Mouse (Mus musculus) heart, postnatal 36 days (tissue): Measurements from ENCODE around the gene Gm45902. TPM values are rescaled to one million over a fixed set of nuclear protein-coding genes. Genes with fewer than 3 reads are reported as not detected.

Experiments
- total RNA-seq, 2 experiments: library from RNA; stranded (reverse); gene quantifications; 2 replicates each; pipeline ENCODE4 v1.2.3; 2021

The Gm45902 gene
- total RNA-seq, 2 experiments from 2014 or later = 0.87 to 1.3 TPM

Other genes starting within 250 kb of the Gm45902 start
- gene Nmt2, start 228.6 kb downstream of the Gm45902 start, total RNA-seq = 10 to 100 TPM in 1 of 2 experiments, 1 to 10 TPM in 1; 9.1 to 10.7 TPM
- 1 to 10 TPM; 3.7 to 7.4 TPM for gene Rpp38, start 180.1 kb downstream of the Gm45902 start, total RNA-seq
- gene Acbd7, start 176.6 kb downstream of the Gm45902 start, total RNA-seq = 1 to 10 TPM in 1 of 2 experiments, not detected in 1; 1.2 TPM
- not detected for gene Olah, start 115.6 kb downstream of the Gm45902 start, total RNA-seq
- gene Meig1, start 90.1 kb downstream of the Gm45902 start, total RNA-seq = 1 to 10 TPM; 2.4 to 2.7 TPM
- gene Dclre1c, start 88.7 kb downstream of the Gm45902 start, total RNA-seq = 1 to 10 TPM; 3.3 to 5.3 TPM
- under 1 TPM; 0.60 to 0.78 TPM for gene Suv39h2, start 37.8 kb downstream of the Gm45902 start, total RNA-seq
- 10 to 100 TPM; 22.9 to 24.8 TPM for gene Hspa14, start within 50 bp of the Gm45902 start, total RNA-seq
- gene Cdnf, start 240 bp upstream of the Gm45902 start, total RNA-seq = 10 to 100 TPM; 27.6 to 28.1 TPM
- 1 to 10 TPM; 6.7 to 7.5 TPM for gene Fam107b, start 57.7 kb upstream of the Gm45902 start, total RNA-seq